Mouse (Mus musculus) G1E (cell line): Measurements from ENCODE around the gene Gimap9. TPM values are rescaled to one million over a fixed set of nuclear protein-coding genes. Genes with fewer than 3 reads are reported as not detected.
"Not testable (repeated sequence)": the region's sequence is repeated elsewhere in the genome, so short reads cannot be mapped to it uniquely, and the experiment has no call there.

Experiments used
- ATAC-seq: 2 replicates; pipeline ENCODE4 v1.8.0; 2016; ENCODE audit warnings: mild to moderate bottlenecking; ENCODE audit not compliant: insufficient number of reproducible peaks, poor library complexity, low FRiP score, severe bottlenecking; ENCODE audit errors: extremely low read depth
- DNase-seq: peaks from one replicate; pipeline ENCODE4 v3.0.0; 2012; ENCODE audit warnings: low spot score
- H3K27me3 ChIP-seq: 2 replicates; pipeline ENCODE4 v1.6.1; 2012; ENCODE audit warnings: mild to moderate bottlenecking, low read length, inconsistent platforms; ENCODE audit not compliant: insufficient read depth
- H3K36me3 ChIP-seq: replicated peaks from 2 replicates; pipeline ENCODE3; 2012; ENCODE audit warnings: mild to moderate bottlenecking, inconsistent platforms
- H3K4me1 ChIP-seq: 2 replicates; pipeline ENCODE4 v1.6.1; 2012; ENCODE audit warnings: low read depth, low read length, inconsistent platforms, mixed read lengths; ENCODE audit not compliant: insufficient read depth
- H3K4me3 ChIP-seq: 2 replicates; pipeline ENCODE4 v1.5.1; 2012; ENCODE audit warnings: low read depth, mild to moderate bottlenecking, inconsistent platforms, low read length, moderate library complexity, mixed read lengths
- H3K9me3 ChIP-seq: replicated peaks from 2 replicates; pipeline ENCODE4 v1.6.1; 2012; ENCODE audit warnings: inconsistent platforms
- CTCF ChIP-seq: IDR thresholded peaks from 2 replicates; pipeline ENCODE4 v1.5.1; 2012; ENCODE audit warnings: low read depth, low read length, inconsistent platforms, mixed read lengths
- GATA1 ChIP-seq: IDR thresholded peaks from 2 replicates; pipeline ENCODE4 v1.6.1; 2012; ENCODE audit warnings: borderline replicate concordance, low read length, inconsistent platforms, mixed read lengths
- GATA2 ChIP-seq: IDR thresholded peaks from 2 replicates; pipeline ENCODE4 v1.6.1; 2012; ENCODE audit warnings: low read depth, low read length, inconsistent platforms, borderline replicate concordance
- POLR2AphosphoS5 ChIP-seq: IDR thresholded peaks from 2 replicates; pipeline ENCODE4 v1.6.1; 2012; ENCODE audit warnings: low read depth, low read length, inconsistent platforms; ENCODE audit not compliant: insufficient replicate concordance
- TAL1 ChIP-seq: conservative IDR thresholded peaks from 2 replicates; pipeline ENCODE4 v1.6.1; 2012; ENCODE audit warnings: low read depth, low read length, inconsistent platforms, mixed read lengths
- polyA plus RNA-seq: library from polyadenylated mRNA; stranded (reverse); fragments of >175 nt; gene quantifications from 2 replicates; pipeline ENCODE4 v1.2.3, GENCODE M21; 2012
- total RNA-seq, 2 experiments: library from RNA; stranded (forward) in 1 of 2; stranded (reverse) in 1 of 2; fragments of 200-1000 nt in 1 of 2; fragments of >200 nt in 1 of 2; fragmentation: Nextera tagmentation in 1 of 2; gene quantifications; 2 replicates each; pipeline ENCODE4 v1.2.3; 2014 to 2017

Gene Gimap9
- total and polyA plus RNA-seq, 3 experiments, result 0.30 to 25.8 (median 9.9) TPM

GRCm38 (mm10) chr6:48680421-48680820, 4.5 kb downstream of the Gimap9 start:
- peaks cover 20% of the 10 kb centered on the region for H3K36me3 ChIP-seq
- H3K9me3 ChIP-seq, result no peaks in the 10 kb centered on the region
- TF ChIP-seq TAL1 (no peak), POLR2AphosphoS5 (no peak), GATA1 (no peak), CTCF (no peak), GATA2 (no peak)
- DNase-seq, result no peak
- no peak overlapping the region for H3K4me3 ChIP-seq
- H3K4me1 ChIP-seq, result peaks cover 11% of the 10 kb centered on the region
- ATAC-seq, result no peak
- no peaks in the 10 kb centered on the region; the same call in 1 of the 2 replicates for H3K27me3 ChIP-seq

- ATAC-seq, result no peak
- no peaks in the 10 kb centered on the region for H3K9me3 ChIP-seq
- TF ChIP-seq TAL1, result no peak
- TF ChIP-seq GATA2, result no peak
- TF ChIP-seq POLR2AphosphoS5, result no peak
- TF ChIP-seq GATA1, result no peak
- no peak for TF ChIP-seq CTCF
- no peak for DNase-seq
- H3K27me3 ChIP-seq, result peaks cover 6% of the 10 kb centered on the region; the same call in 1 of the 2 replicates
- peaks cover 20% of the 10 kb centered on the region for H3K36me3 ChIP-seq
- H3K4me3 ChIP-seq, result no peak overlapping the region
- H3K4me1 ChIP-seq, result peaks cover 11% of the 10 kb centered on the region
Measured at GRCm38 (mm10) chr6:48681472-48682090, 5.7 kb downstream of the Gimap9 start.

GRCm38 (mm10) chr6:48682271-48682670, 6.3 kb downstream of the Gimap9 start:
- no peak for TF ChIP-seq POLR2AphosphoS5
- no peak for TF ChIP-seq GATA2
- no peak for TF ChIP-seq TAL1
- TF ChIP-seq CTCF, result no peak
- no peak for TF ChIP-seq GATA1
- H3K4me1 ChIP-seq, result peaks cover 6% of the 10 kb centered on the region
- no peak for DNase-seq

GRCm38 (mm10) chr6:48683263-48683821, 7.4 kb downstream of the Gimap9 start:
- peaks cover 12% of the 10 kb centered on the region for H3K36me3 ChIP-seq
- ATAC-seq, H3K4me3 ChIP-seq, H3K9me3 ChIP-seq, H3K4me1 ChIP-seq, DNase-seq: not testable (repeated sequence)
- H3K27me3 ChIP-seq, result peaks cover 12% of the 10 kb centered on the region

More at GRCm38 (mm10) chr6:48682271-48682670, 6.3 kb downstream of the Gimap9 start:
- Histone ChIP-seq H3K9me3 (no peaks in the 10 kb centered on the region), H3K4me3 (no peak overlapping the region), H3K36me3 (peaks cover 20% of the 10 kb centered on the region), H3K27me3 (peaks cover 12% of the 10 kb centered on the region)
- ATAC-seq, result no peak

- H3K27me3 ChIP-seq, result peaks cover 15% of the 10 kb centered on the region
- no peak for ATAC-seq
- H3K36me3 ChIP-seq, result peaks cover 7% of the 10 kb centered on the region
- DNase-seq, result no peak
- H3K4me3 ChIP-seq, result no peak within 1 kb of the TSS
- no peak for TF ChIP-seq GATA1
- TF ChIP-seq GATA2, result no peak
- no peak for TF ChIP-seq CTCF
- TF ChIP-seq TAL1, result no peak
- TF ChIP-seq POLR2AphosphoS5, result no peak
- no peaks in the 10 kb centered on the region for H3K4me1 ChIP-seq
- no peaks in the 10 kb centered on the region for H3K9me3 ChIP-seq
Measured at GRCm38 (mm10) chr6:48684319-48684718, 8.4 kb downstream of the Gimap9 start, which contains the start of gene Gimap4. Gene Gimap4, plus strand, starts transcription at chr6:48684549.

GRCm38 (mm10) chr6:48684806-48685205, 8.9 kb downstream of the Gimap9 start:
- Histone ChIP-seq H3K27me3 (peaks cover 15% of the 10 kb centered on the region), H3K4me1 (no peaks in the 10 kb centered on the region), H3K4me3 (no peak overlapping the region), H3K9me3 (no peaks in the 10 kb centered on the region), H3K36me3 (peaks cover 2% of the 10 kb centered on the region)
- TF ChIP-seq CTCF (no peak), GATA1 (no peak), TAL1 (no peak), GATA2 (no peak), POLR2AphosphoS5 (no peak)
- ATAC-seq (no peak), DNase-seq (no peak)
